Mouse (Mus musculus) forebrain, postnatal 0 days (tissue): ENCODE measurements at regions not wholly inside any gene's neighbourhood (a gene's known extent, or its start where the extent isn't known, plus 50 kb on each side); places are given as distances from the start of the nearest gene placed in this dataset.
A peak's percentile ranks its signal among the peaks of the same experiment; 100 is the strongest.

Experiments used
- ATAC-seq: fragments of 200-750 bp; cut with Nextera tagmentation; 2 replicates; pipeline ENCODE4 v1.8.0; 2017; ENCODE audit warnings: mild to moderate bottlenecking, moderate library complexity
- DNase-seq: peaks from one replicate; pipeline ENCODE4 v3.0.0-alpha.2; 2015
- H3K27ac ChIP-seq: fragments of 300-500 bp; sonication (generic); 2 replicates; pipeline ENCODE4 v1.5.1; 2014; ENCODE audit warnings: low read depth, mild to moderate bottlenecking, antibody characterized with exemption, low read length, moderate library complexity, mixed read lengths
- H3K27me3 ChIP-seq: fragments of 300-500 bp; sonication (generic); 2 replicates; pipeline ENCODE4 v1.6.1; 2014; ENCODE audit warnings: mild to moderate bottlenecking, low read length, mixed read lengths; ENCODE audit not compliant: insufficient read depth
- H3K36me3 ChIP-seq: fragments of 300-500 bp; sonication (generic); 2 replicates; pipeline ENCODE4 v1.6.1; 2014; ENCODE audit warnings: mild to moderate bottlenecking, moderate library complexity; ENCODE audit not compliant: insufficient read depth
- H3K4me1 ChIP-seq: fragments of 300-500 bp; sonication (generic); 2 replicates; pipeline ENCODE4 v1.6.1; 2014; ENCODE audit warnings: antibody characterized with exemption; ENCODE audit not compliant: insufficient read depth
- H3K4me2 ChIP-seq: fragments of 300-500 bp; sonication (generic); 2 replicates; pipeline ENCODE4 v1.6.1; 2014; ENCODE audit warnings: low read depth, mild to moderate bottlenecking, moderate library complexity
- H3K4me3 ChIP-seq: fragments of 300-500 bp; sonication (generic); 2 replicates; pipeline ENCODE4 v1.5.1; 2014; ENCODE audit warnings: low read depth, low read length, mixed read lengths
- H3K9ac ChIP-seq: fragments of 300-500 bp; sonication (generic); 2 replicates; pipeline ENCODE4 v1.6.1; 2014; ENCODE audit warnings: mild to moderate bottlenecking
- H3K9me3 ChIP-seq: fragments of 300-500 bp; sonication (generic); 2 replicates; pipeline ENCODE4 v1.6.1; 2016; ENCODE audit warnings: low read length
- CTCF ChIP-seq: sonication (generic); IDR thresholded peaks from 2 replicates; pipeline ENCODE4 v1.5.1; 2016; ENCODE audit warnings: antibody characterized with exemption, control low read depth, low read depth
- WGBS: fragments of 180-500 bp; shearing (Covaris S2); extraction: QIAGEN DNeasy Blood & Tissue Kit; methylation state at CpG from one replicate; pipeline ENCODE4 v1.1.7; 2014; 5-methylcytosine and 5-hydroxymethylcytosine counted together

DNA sequence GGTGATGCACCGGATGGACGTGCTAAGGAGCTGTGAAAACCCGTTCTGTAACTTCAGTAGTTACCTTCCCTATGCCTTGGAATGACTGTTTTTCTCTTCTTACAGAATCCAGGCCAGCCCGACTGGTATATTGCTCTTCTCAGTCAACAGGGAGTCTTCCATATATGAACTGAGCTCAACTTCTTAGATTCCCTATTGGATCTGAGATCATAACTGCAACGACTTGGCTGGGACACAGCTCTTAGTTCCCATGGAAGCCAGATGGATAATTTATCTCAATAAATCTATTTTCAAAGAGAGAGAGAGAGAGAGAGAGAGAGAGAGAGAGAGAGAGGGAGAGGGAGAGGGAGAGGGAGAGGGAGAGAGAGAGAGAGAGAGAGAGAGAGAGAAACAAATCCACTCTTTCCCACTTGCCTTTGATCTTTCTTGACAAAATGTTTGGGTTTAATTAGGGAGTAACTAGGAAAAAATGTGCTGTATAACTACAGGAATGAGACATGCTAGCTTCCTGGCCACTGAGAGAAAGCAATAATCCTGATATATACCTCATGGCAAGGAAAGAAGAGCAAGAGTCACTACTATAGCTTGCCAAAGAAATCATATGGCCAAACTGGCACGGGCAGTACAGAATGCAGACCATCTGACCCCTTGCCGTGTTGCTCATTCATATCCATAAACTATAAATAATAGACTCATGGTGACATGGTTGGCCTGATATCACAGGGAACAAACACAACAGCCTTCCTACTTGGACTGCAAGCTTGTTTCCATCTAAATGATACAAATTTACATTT, 73.3 kb upstream of the Cnksr3 start:
- Histone ChIP-seq H3K36me3 (no peaks in the 10 kb centered on the region), H3K27ac (no peak overlapping the region), H3K9me3 (no peaks in the 10 kb centered on the region), H3K4me1 (no peaks in the 10 kb centered on the region), H3K9ac (no peak overlapping the region), H3K4me3 (no peak overlapping the region), H3K27me3 (no peaks in the 10 kb centered on the region), H3K4me2 (no peak overlapping the region)
- 79% methylated on average over 7 of the region's 7 CpGs for whole genome bisulfite sequencing
- no peak for TF ChIP-seq CTCF
- ATAC-seq (no peak), DNase-seq (no peak)

DNA sequence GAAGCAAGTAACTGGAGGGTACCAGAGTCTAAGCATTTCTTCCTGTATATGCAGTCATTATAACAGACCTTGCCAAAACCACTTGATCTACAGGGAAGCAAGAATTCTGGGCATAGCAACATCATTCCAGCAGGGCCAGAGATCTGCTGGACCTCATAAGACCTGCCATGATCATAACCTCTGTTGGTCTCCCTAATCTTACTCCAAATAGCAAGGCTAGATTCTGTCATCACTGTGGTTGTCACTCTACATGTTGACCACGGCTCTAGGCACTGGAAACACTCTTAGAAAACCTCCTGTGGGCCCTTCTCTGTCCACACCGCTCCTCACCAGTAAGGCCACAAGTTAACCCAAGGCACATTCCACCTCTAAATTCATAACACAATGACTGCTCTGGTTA, 68.4 kb upstream of the Cnksr3 start:
- no peaks in the 10 kb centered on the region for H3K36me3 ChIP-seq
- TF ChIP-seq CTCF: no peak
- H3K4me3 ChIP-seq: no peak overlapping the region
- H3K27ac ChIP-seq: no peak overlapping the region
- no peak for ATAC-seq
- 95% methylated on average over 2 of the region's 2 CpGs for WGBS
- H3K4me1 ChIP-seq: no peaks in the 10 kb centered on the region
- no peak overlapping the region for H3K9ac ChIP-seq
- no peak for DNase-seq
- no peak overlapping the region for H3K4me2 ChIP-seq
- H3K9me3 ChIP-seq: no peaks in the 10 kb centered on the region
- no peaks in the 10 kb centered on the region for H3K27me3 ChIP-seq

DNA sequence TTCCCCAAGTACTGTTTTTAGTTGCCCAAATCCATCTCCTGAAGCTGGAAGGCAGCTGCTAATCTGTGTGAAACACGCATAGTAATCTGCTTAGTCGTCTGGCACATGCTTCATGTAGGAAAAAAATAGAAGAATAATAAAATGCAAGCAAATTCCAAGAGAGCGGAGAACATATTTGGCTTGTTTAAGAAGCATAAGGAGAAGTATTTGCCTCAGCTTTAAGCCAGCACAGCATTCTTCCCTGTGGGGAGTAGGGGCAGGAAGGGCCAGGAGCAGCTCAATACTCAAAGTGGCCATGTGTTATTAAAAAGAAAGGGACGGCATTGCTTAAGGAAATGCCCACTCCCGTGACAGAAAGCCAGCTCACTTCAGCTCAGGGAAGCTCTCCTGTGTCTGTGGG, 66.8 kb upstream of the Cnksr3 start:
- H3K4me3 ChIP-seq: no peak overlapping the region
- no peaks in the 10 kb centered on the region for H3K27me3 ChIP-seq
- ATAC-seq: peak; percentile 69
- H3K4me2 ChIP-seq: no peak overlapping the region
- H3K27ac ChIP-seq: peak overlapping the region; percentile 15; the same call in 1 of the 2 replicates
- DNase-seq: peak; percentile 44
- no peaks in the 10 kb centered on the region for H3K9me3 ChIP-seq
- no peaks in the 10 kb centered on the region for H3K4me1 ChIP-seq
- WGBS: 20% methylated on average over 5 of the region's 5 CpGs
- H3K36me3 ChIP-seq: no peaks in the 10 kb centered on the region
- no peak for TF ChIP-seq CTCF
- H3K9ac ChIP-seq: no peak overlapping the region

DNA sequence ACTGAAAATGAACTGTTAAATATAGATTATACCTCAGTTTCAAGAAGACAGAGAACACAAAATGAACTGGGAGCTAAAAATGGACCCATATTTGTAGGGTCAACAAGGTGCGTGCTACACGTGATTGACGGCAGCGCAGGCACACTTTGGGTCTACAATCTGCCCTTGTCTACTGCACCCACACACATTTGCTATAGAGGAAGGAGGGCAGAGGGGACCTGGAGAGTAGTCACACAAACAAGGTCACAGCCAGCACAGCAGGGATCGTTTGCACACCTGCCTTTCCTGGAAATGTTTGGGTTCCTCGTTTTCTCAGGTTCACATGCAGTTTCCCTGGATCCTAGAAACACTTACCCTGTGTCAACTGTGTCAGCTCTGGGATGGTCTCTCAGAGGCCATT, 63.3 kb upstream of the Cnksr3 start:
- no peak for TF ChIP-seq CTCF
- Histone ChIP-seq H3K36me3 (no peaks in the 10 kb centered on the region), H3K4me2 (no peak overlapping the region), H3K27me3 (no peaks in the 10 kb centered on the region), H3K27ac (no peak overlapping the region), H3K4me3 (no peak overlapping the region), H3K9ac (no peak overlapping the region), H3K9me3 (no peaks in the 10 kb centered on the region), H3K4me1 (no peaks in the 10 kb centered on the region)
- no peak for ATAC-seq
- DNase-seq: no peak
- 85% methylated on average over 6 of the region's 6 CpGs for WGBS

DNA sequence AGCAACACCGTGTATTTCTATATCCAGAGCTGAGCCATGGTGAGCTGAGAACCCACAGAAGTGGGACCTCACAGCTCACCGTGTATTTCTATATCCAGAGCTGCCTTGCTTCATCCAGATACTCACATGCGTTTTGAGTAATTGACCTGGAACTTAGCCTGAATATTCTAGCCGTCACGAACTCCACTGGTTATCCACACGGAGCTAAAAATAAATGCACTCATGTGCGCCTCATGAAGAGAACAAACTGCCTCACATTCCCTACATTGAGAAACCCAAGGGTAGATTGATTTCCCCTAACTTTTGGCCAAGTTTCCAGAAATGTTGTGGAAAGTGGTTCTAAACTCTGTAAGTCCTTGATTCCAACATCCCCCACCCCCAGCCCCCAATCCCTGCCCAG, 62.4 kb upstream of the Cnksr3 start:
- 67% methylated on average over 7 of the region's 7 CpGs for WGBS
- Histone ChIP-seq H3K4me1 (no peaks in the 10 kb centered on the region), H3K9ac (no peak overlapping the region), H3K27ac (no peak overlapping the region), H3K36me3 (no peaks in the 10 kb centered on the region), H3K27me3 (no peaks in the 10 kb centered on the region), H3K4me2 (no peak overlapping the region), H3K4me3 (no peak overlapping the region), H3K9me3 (no peaks in the 10 kb centered on the region)
- DNase-seq (no peak), ATAC-seq (no peak)
- no peak for TF ChIP-seq CTCF

DNA sequence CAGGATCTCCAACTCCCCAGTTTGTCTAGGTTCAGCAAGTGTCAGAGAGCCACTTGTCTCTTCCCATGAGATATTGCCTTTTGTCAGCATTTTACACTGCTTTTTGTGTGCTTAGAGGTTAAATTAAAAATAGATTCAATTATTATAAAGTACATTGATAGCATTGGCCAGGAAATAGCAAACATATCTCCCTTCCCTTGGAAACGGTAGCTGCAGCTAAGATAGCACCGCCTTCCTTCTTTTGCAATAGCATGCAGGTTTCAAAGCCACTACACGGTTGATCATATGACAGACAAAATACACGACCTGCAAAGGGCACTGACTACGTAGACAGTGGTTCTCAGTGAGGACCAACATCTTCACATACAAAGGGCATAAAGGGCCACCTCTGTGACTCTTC, 59.1 kb upstream of the Cnksr3 start:
- H3K4me3 ChIP-seq: no peak overlapping the region
- 78% methylated on average over 5 of the region's 5 CpGs for WGBS
- no peaks in the 10 kb centered on the region for H3K36me3 ChIP-seq
- 0 out of 2 replicates have a peak, but pooled peaks cover 6% of the 10 kb centered on the region for H3K4me1 ChIP-seq
- no peaks in the 10 kb centered on the region for H3K9me3 ChIP-seq
- no peak for TF ChIP-seq CTCF
- H3K4me2 ChIP-seq: no peak overlapping the region
- no peaks in the 10 kb centered on the region for H3K27me3 ChIP-seq
- ATAC-seq: no peak
- H3K27ac ChIP-seq: no peak overlapping the region
- H3K9ac ChIP-seq: no peak overlapping the region
- DNase-seq: no peak

DNA sequence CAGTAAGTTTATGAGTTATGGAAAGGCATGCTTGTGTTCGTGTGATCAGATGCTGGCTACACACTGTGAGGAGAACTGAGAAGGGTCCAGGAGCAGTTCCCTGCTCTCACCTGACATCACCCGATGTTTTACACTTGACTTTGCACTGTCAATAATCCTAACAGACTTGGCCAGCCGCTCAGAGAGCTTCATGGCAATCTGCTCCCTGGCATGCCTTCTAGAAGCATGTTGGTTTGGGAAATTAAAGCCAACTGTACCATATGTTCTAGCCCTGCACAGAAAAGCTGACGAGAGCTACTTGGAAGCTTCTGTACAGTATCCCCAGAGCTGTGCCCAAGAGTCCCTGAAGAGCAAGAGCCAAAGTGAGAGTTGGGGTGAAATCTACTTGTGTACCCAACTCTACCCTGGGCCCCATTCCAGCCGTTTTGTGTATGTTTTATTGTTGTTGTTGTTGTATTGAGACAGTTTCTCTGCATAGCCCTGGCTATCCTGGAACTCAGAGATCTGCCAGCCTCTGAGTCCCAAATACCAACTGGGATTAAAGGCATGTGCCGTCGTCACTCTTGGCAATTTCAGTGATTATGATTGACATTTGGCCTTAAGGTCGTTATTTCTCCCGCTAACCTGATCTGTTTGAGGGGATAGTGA, 56.5 kb upstream of the Cnksr3 start:
- no peak overlapping the region for H3K4me2 ChIP-seq
- H3K36me3 ChIP-seq: no peaks in the 10 kb centered on the region
- peak; percentile 90 for DNase-seq
- H3K9me3 ChIP-seq: no peaks in the 10 kb centered on the region
- no peak overlapping the region for H3K9ac ChIP-seq
- WGBS: 43% methylated on average over 9 of the region's 9 CpGs
- peak; percentile 95 for ATAC-seq
- no peak overlapping the region for H3K4me3 ChIP-seq
- H3K27me3 ChIP-seq: no peaks in the 10 kb centered on the region
- H3K27ac ChIP-seq: no peak overlapping the region
- H3K4me1 ChIP-seq: 0 out of 2 replicates have a peak, but pooled peaks cover 6% of the 10 kb centered on the region
- no peak for TF ChIP-seq CTCF
